Mouse (Mus musculus): ENCODE measurements around the gene Shh.

DNA sequence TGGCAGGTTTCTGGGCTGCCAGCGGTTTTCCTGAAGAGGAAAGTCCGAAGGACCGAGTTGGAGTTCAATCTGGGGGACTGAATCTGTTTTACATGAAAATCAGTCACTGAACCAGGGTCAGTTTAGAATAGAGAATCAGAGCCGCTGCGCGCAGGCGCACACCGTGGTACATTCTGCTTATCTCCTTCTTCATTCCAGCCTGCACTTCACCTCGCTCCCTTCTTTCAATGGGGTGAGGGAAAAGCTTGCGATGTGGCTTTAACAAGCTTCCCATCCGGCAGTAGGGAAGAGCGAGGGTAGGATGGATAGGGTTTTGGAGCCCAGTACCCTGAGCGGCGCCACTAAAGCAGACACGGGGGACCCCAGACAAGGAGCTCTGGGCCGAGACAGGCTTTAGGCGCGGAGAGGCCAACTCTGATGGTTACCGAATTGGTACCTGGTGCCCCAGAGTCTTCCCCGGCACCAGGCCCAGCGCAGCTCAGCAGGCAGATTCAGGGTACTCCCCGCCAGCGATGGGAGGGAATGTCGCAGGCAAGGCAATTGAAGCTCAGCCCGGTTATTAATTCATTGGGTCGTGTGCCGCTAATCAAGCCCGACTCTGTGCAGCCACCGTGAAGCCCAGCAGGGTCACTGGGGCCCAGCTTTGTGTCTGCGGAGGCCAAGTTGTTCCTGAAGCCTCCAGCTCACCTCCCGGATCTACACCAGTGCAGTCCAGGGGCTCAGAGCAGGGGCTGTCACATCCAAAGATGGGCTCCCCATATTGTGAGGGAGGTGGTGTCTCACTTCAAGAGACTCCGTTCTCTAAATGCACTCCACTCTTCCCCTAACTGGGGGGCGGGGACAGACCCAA, 4.1 kb downstream of the Shh start:
- no peak for TF ChIP-seq CTCF (IDR thresholded peaks at IDR 0.05; ENCODE audit: borderline replicate concordance, extremely low read depth, insufficient read depth, insufficient read length)
- TF ChIP-seq POLR2A (IDR thresholded peaks at IDR 0.05; ENCODE audit: borderline replicate concordance, extremely low read depth, insufficient read depth, insufficient read length, poor library complexity, severe bottlenecking): no peak

Data from brain, embryonic 14.5 days (tissue).